Mouse (Mus musculus) left cerebral cortex, postnatal 36 days (tissue): ENCODE results near the gene Trip12. TPM values are rescaled to one million over a fixed set of nuclear protein-coding genes. Genes with fewer than 3 reads are reported as not detected.
A peak's percentile ranks its signal among the peaks of the same experiment; 100 is the strongest.

ENCODE experiments used
- DNase-seq, 2 experiments: peaks; one replicate each; pipeline ENCODE4 v3.0.0; 2021 to 2022; ENCODE audit warnings: low spot score in 2 of 2, mixed read lengths in 1 of 2
- intact Hi-C: fragments of 180-260 bp; cut with DNase I; formaldehyde crosslinking; loops from one replicate; pipeline ENCODE4 v1.15.1; 2025
- microRNA-seq: library from miRNA; unstranded; fragments of <30 nt; microRNA quantifications from one replicate; pipeline ENCODE4 v1.2.0, GENCODE M21; 2022
- total RNA-seq, 2 experiments: library from RNA; stranded (reverse); gene quantifications; 2 replicates each; pipeline ENCODE4 v1.2.3; 2021

The Trip12 gene
- total RNA-seq, 2 experiments from 2014 or later, result 174 to 220 TPM

DNA sequence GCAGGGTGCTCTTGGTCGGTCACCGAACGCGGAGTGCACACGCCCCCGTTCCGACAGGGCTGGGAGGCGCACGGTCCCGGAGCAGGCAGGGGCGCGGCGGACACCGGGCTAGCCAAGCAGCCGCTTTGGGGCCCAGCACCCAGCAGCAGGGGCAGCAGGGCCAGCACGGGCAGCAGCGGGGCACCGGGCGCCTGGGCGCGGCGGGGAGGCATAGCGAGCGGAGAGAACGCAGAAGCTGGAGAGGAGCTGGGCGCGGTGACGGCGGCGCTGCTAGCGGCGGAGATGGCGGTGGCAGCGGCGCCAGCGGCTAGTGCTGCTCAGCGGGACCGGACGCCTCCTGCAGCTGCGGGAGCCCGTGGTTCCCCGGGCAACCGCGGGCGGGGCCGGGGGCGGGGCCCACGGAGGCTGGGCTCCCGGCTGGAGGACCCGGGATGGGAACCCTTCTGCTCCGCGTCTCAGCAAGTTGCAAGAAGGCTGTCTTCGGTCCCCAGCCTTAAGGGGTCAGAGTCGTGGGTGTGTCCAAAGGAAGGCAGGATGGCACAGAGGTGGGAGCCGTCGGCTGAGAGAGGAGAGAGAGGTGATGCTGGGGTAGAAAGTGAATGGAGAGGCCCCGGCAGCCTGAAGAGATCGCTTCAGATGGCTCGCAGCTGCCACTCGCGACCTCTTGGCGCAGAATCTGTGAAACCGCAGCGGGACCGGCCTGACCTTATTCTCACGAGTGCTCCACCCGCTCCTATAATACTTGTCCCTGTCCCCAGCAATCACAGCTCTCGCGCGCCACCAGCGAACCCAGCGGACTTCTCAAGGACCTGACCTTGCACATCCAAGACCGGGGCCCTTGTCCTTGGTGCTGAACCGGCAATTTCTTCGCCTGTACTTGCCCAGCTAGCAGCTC is 144.6 kb downstream of the Trip12 start, which contains the start of gene Dner:
TSS of gene Dner (minus strand) at position 705 of the 895 bp plus-strand sequence.
- intact Hi-C loops, result loop anchor here (5.0 to 10.0 kb wide), 5 partner anchors 68 to 948 kb away; no protein-coding TSS in a partner anchor
- peak; percentile 81 to 82 for DNase-seq

DNA sequence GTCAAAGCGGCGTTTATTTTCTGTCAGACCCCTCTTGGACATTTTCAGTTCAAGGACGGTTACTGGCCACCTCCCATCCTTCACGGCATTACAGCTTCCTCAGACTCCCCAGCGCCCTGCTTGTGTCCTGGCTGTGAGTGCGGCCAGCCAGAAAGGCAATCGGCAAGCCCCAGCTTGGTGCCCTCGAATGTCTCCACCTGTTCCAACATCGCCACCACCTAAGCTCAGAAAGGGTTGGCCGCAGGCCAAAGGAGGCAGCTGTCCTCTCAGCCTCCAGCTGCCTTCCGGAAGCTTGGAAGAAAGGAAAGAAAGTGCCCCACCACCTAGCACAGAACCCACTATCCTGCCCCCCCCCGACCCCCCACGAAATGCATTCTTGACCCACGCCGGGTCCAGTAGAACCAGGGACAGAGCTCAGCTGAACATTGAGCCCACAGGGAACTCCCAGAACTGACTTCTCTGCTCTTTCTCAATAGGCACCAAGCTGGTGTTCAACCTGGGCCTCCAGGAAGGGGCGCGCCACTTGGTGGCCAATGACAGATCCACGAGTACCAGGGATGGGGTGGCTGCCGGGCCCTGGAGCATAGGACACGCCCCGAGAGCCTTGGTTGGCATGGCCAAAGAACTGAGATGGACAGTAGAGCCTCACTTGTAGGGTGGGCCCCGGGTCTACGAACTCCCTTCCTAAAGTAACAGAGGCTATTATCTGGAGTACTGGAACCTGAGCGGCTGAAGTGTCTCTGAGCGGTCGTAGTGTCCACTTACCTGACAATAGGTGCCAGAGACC is 145.4 kb downstream of the Trip12 start:
- DNase-seq, result peak; percentile 51 to 52
- intact Hi-C loops, result loop anchor here (5.0 to 10.0 kb wide), 5 partner anchors 68 to 948 kb away; no protein-coding TSS in a partner anchor

DNA sequence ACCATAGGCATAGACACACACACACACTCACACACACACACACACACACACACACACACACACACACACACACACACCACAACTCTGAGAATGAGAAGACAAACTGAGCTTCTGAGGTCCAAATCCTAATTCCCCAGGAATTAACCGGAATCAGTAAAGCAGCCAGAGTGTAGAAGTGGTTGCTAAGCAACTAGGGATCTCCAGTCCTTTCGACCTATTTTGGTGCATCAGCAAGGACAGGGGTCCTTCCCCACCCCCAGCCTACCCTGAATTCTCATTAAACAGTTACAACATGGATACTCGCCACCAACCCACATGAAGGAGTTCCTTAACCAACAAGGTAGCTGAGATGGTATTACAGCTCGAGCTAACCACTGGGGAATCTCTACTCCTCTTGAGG is 162.4 kb downstream of the Trip12 start:
- intact Hi-C loops, result no loop called here

More for the DNA sequence above, 162.4 kb downstream of the Trip12 start:
- DNase-seq, result no peak

Small RNA genes within 50 kb of the gene (microRNA-seq; reads per million reads assigned to microRNA genes)
- not detected for gene Mir5126

Other genes with a start within 250 kb of the Trip12 start
- 100 to 1,000 TPM; 128 to 158 TPM for gene Dner, start 144.3 kb downstream of the Trip12 start, total RNA-seq
- 1 to 10 TPM; 2.0 to 3.4 TPM for gene Fbxo36, start 675 bp downstream of the Trip12 start, total RNA-seq
- 10 to 100 TPM; 13.9 to 15.6 TPM for gene Slc16a14, start 94.6 kb upstream of the Trip12 start, total RNA-seq